Mouse (Mus musculus) testis, adult 2 months (tissue): ENCODE data around the gene Ahdc1.

Experiments used
- CTCF ChIP-seq: fragments of 200-500 bp; IDR thresholded peaks from 2 replicates; pipeline ENCODE4 v1.5.1; 2012; ENCODE audit warnings: low read depth, mild to moderate bottlenecking, inconsistent platforms, low read length, moderate library complexity; ENCODE audit not compliant: control insufficient read depth, insufficient read depth, insufficient replicate concordance
- POLR2A ChIP-seq: fragments of 200-500 bp; IDR thresholded peaks from 2 replicates; pipeline ENCODE4 v1.6.1; 2012; ENCODE audit warnings: low read depth, mild to moderate bottlenecking, inconsistent platforms, low read length, moderate library complexity; ENCODE audit not compliant: control insufficient read depth

DNA sequence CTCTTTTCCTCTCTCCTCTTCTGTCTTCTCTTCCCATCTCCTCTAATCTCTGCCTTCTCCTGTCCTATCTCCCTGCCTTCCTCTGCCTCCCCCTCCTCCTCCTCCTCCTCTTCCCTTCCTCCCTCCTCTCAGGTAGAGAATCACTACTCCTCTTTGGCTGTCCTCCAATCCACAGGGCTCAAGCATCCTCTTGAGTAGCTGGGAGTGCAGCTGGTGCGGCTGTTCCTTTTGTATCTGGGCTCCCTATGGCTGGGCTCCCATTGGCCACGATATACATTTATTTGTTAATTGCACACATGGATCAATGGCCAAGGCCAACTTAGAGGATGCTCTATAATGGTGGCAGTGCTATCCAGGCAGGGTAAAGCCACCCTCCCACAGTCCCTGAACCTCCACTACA is 38.5 kb upstream of the Ahdc1 start:
- TF ChIP-seq CTCF (no peak), POLR2A (no peak)
